Mouse (Mus musculus) cortical plate, adult 2 months (tissue): Measurements from ENCODE around the gene Iqch.

Experiments
- CTCF ChIP-seq: fragments of 200-500 bp; IDR thresholded peaks from 2 replicates; pipeline ENCODE4 v1.5.1; 2011; ENCODE audit warnings: mild to moderate bottlenecking, control low read depth, low read length; ENCODE audit not compliant: insufficient read depth; ENCODE audit errors: extremely low read depth
- POLR2A ChIP-seq: fragments of 200-500 bp; IDR thresholded peaks from 2 replicates; pipeline ENCODE4 v1.6.1; 2011; ENCODE audit warnings: mild to moderate bottlenecking, low read length, control low read depth; ENCODE audit not compliant: insufficient read depth; ENCODE audit errors: extremely low read depth

- TF ChIP-seq CTCF (no peak), POLR2A (no peak)
Measured at GRCm38 (mm10) chr9:63589209-63589608, 13.1 kb downstream of the Iqch start.
